Mouse (Mus musculus) embryonic fibroblast, embryonic 13.5 days (primary cell): ENCODE results near the gene Fut8.

Experiments
- CTCF ChIP-seq: IDR thresholded peaks from 2 replicates; pipeline ENCODE4 v1.5.1; 2011; ENCODE audit warnings: mild to moderate bottlenecking, control low read depth, low read length, moderate library complexity, borderline replicate concordance; ENCODE audit not compliant: insufficient read depth
- POLR2A ChIP-seq: IDR thresholded peaks from 2 replicates; pipeline ENCODE4 v1.6.1; 2011; ENCODE audit warnings: low read depth, mild to moderate bottlenecking, control low read depth, low read length, moderate library complexity

DNA sequence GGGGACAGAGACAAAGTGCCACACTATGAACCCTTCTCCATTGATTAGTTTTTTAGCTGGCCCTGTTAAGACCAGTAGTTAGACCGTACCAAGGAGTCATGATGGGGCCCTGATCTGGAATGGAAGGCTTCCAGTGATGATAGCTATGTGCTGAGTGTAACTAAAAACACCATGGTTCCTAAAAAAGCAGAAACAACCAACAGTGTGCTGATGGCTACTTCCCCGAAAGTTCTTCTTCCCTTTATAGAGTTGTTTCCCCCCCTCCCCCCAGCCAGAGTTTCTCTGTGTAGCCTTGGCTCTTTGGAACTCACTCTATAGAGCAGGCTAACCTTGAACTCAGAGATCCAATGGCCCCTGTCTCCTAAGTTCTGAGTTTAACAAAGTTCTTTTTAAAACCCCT, 50.6 kb downstream of the Fut8 start:
- TF ChIP-seq CTCF: no peak
- TF ChIP-seq POLR2A: no peak
